Mouse (Mus musculus): Measurements from ENCODE around the gene Fyn.

DNA sequence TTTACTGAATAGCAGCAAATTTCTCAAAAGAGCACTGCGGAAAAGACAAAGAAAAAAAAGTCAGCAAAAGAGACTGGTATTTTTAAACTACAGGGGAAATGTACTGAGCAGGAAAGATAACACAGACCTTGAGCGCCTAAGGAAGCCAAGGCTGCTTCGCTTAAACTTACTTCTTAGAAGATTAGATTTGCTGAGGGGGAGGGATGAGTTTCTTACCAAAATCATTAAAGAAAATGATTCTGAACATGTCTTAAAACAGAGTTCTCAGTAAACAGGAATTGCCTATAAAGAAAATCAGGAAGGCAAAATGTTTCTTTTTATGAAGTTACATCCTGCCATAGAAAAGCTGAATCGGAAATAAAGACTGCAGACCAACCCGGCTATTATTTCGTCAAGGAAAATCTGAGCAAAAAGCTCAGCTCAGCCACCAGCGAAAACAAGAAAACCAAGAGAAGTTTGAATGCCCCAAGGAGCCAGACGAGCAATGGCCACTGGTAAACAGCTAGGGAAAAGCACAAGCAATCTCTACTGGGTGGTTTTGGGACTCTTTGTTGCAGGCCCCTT lies at the start of gene Fyn:
- TF ChIP-seq CTCF (IDR thresholded peaks at IDR 0.05; ENCODE audit: borderline replicate concordance, control insufficient read depth, extremely low read depth, insufficient read depth, low read length, poor library complexity) (no peak), POLR2A (IDR thresholded peaks at IDR 0.05; ENCODE audit: control insufficient read depth, extremely low read depth, insufficient read depth, low read length, poor library complexity) (no peak)
